Mouse (Mus musculus) cerebellum, postnatal 4 days (tissue): ENCODE measurements around the gene Map3k5.

Experiments
- DNase-seq, 2 experiments: peaks; one replicate each; pipeline ENCODE4 v3.0.0; 2022; ENCODE audit warnings: low spot score in 2 of 2, mixed read lengths in 1 of 2

Gene Map3k5

GRCm38 (mm10) chr10:20190139-20190747, 256.0 kb downstream of the Map3k5 start:
- no peak for DNase-seq
